Mouse (Mus musculus) lung, postnatal 25 days (tissue): Measurements from ENCODE around the gene Tll2.
A peak's percentile ranks its signal among the peaks of the same experiment; 100 is the strongest.

Experiments used
- DNase-seq: peaks from one replicate; pipeline ENCODE4 v3.0.0; 2022; ENCODE audit warnings: low spot score

Gene Tll2

DNA sequence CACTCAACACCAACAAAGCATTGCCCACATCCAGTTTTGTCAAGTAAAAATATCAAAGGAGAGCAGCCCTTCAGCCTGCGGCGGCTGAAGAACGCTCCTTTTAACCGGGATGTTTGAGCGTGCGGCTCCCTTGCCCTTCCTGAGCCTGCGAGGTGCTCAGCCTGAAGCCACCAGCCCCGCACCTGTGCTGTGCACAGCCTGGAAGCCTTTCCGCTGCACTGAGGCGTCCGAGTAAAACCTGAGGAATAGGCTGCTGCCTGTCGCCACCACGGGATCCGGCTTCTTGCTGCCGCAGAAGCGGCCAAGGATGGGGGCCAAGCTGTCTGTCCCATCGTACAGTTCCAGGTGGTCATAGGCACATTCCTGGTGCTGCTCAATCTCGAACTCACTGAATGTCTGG lies 118.1 kb downstream of the Tll2 start:
- DNase-seq, result no peak

DNA sequence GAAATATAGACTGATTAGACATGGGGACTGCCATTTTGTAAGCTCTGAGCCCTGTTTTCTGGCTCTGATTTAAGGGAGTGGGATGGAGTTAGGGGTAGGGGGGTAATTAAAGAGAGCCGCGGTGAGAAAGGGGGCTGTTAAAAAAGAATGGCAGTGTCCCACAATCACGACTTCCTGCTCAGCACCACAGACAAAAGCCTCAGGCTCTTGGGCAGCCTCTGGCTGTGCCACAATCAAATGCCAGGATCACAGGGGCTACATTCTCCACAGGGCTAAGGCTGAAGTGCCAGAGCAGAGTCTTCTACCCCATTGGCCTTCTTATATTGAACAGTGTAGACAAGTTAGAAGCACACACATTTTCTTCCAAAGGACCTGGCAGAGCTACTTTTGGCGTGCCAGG lies 118.7 kb downstream of the Tll2 start:
- DNase-seq, result no peak

DNA sequence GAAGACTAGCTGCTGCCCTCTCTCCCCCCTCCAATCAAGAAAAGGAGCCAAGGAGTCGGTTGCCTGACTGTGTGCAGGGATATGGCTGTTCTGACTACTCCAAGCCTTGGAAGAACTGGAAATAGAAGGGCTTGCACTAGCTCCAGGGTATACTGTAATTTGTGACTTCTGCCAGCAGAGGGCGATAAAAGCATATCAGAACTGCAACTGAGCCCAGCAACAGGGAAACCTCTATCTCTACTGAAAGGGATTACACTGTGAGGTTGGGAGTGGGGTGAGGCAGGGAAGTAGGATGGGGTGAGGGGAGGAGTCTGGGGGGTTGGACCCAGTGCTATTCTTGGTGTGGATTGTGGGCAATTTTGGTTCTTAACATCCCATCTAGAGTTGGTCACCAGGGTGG lies 119.9 kb downstream of the Tll2 start:
- peak; percentile 78 for DNase-seq

DNA sequence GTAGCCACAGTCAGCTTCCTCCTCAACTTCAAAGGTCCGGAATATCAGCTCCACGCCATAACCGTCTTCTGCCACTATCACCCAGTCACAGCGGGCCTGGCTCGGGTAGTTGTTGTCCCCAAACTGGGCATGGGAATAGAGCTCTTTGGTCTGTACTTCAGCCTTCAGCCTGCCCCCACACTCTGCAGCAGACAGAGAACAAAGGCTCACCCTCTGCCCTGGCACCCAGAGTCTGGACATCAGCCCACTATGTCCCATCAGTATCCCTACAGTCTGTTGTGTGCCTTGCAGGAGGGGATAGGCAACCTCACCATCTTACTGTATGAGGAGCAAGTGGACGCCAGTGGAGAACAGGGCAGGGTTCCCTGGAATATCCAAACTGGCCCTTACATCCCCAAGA lies 120.3 kb downstream of the Tll2 start:
- no peak for DNase-seq

DNA sequence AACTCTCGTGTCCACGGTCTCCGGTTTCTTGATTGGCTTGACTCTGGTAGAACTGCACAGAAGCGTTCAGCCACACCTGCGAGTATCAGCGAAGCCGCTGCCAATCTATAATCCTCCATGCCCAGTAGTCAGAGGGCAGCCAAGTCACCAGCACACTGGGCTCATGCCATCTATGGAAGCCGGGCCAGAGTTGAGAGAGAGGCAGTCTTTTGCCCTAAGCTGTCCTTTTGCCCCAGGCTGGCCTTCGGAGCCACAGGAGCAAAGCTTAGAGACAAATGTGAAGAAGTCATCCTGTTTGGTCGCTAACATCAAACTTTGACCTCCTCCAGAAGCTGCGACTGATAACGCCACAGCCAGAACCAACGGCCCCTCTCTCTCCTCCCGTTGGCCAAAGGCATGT lies 123.0 kb downstream of the Tll2 start:
- DNase-seq, result no peak

DNA sequence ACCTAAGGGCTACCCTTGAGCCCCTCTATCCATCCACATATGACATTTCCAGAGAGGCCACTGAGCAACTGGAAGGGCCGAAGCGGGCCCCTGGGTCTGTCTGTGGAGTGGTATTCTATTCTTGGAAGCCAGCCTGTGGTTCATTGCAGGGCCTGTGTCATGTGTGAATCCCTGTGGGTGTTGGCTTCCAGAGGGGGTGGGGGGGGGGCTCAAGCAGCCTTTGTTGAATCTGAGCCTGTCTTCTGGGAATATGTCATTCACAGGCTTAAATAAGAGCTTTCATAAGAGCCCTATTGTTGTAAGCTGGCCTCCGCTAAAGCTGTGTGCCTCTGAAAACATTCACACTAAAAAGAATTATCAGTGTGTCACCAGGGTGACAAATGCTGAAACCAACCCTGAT lies 125.0 kb downstream of the Tll2 start:
- no peak for DNase-seq

DNA sequence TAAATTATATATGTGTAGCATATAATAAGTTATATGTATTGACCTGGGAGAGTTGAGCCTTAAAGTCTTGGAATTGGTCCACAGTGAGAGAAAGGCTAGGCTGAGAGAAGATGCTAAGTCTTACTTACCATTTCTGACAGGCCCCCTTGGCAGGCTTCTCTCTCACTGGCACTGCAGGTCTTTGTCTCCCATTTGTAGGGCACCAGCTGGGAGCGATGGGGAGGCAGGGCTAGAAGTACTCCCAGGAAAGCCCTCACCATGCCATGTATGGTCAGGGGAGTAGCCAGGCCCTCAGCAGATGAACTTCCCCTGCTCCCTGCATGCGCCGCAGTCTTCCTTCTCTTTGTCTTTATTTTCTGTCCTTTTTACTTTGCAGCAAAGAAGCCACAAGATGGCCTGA lies 129.7 kb downstream of the Tll2 start, which contains the start of gene Opalin:
Gene Opalin, minus strand, starts transcription at position 208 of the 400 bp plus-strand sequence.
- DNase-seq, result no peak

DNA sequence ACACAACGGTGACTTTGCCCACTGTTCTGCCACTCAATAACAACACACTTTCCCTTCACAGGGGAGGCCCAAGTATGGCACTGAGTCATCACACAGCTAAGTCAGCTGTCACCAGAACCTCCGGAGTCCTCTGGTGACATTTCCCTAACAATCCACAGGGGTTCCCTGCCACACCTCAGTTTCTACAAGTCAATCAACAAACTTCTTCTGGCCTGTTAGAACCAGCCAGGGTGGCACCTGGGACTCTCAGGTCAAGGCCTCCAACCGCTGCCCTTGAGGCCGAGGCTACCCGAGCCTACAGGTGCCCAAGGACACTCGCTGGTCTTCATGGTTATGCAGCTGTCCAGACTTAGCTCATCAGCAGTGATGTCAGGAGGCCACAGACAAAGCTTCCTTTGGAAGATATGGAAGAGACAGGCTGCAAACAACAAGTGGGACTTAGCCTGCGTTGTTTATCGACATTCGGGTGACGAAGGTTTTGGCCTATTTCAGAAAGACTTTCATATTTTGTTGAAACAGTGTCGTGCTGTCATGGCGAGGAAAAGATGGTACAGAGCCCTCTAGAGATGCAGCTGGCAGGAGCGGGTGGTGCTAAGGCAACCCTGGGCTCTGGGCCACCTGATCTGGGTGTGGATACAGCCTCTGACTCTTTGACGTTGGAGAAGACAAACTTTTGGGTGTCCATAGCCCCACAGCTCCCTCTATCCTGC lies 132.7 kb downstream of the Tll2 start:
- DNase-seq, result no peak

DNA sequence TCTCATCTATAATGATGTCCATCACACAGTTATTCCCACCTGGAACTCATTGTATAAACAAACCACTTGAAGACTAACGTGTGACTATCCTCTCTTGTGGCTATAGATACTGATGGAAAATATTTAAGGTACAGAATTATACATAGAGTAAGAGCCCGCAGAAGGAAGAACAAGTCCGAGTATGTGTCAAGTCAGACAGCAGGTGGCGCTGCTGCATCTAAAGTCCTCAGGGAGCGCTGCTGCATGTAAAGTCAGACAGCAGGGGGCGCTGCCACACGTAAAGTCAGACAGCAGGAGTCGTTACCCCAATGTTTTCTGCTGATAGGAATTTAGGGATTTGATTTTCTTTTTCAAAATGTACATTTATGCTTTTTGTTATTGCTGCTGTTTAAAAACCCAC lies 135.1 kb downstream of the Tll2 start:
- peak; percentile 83 for DNase-seq

DNA sequence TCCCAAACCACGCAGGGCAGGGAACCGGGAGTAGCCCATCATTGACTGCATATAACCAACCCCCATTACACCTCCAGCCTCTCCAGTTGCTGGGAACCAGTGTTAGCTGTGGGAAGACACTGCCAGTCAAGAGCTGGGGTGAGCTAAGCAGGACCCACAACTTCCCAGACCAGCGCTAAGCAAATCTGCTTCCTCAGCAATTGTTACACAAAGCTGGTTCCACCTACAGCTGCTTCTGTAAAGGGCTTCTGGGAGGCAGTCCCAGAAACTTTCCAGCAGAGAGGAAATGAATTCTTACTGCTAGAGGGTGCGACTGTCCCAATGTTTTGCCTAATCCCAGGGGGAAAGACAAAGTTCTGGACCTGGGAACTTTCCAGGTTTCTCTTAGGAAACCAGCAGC lies 151.9 kb downstream of the Tll2 start:
- no peak for DNase-seq

DNA sequence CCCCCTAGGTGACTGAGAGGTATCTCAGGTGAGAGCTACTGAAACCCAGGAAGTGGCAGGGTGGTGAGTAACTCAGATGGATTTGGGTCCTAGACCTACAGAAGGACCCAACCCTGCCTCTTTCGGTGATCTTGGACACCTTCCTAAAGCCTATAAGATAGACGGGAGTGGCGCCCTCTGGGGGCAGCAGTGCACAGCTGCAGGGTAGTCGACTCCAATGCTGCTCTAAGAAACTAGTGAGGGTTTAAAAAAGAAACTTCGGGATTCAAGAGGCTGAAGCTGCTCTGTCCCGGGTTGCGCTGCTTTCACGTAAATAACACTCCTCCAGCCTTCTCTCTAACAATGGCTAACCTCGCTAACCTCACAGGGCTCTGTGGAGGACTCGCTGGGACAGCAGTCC lies 153.1 kb downstream of the Tll2 start:
- peak; percentile 25 for DNase-seq

DNA sequence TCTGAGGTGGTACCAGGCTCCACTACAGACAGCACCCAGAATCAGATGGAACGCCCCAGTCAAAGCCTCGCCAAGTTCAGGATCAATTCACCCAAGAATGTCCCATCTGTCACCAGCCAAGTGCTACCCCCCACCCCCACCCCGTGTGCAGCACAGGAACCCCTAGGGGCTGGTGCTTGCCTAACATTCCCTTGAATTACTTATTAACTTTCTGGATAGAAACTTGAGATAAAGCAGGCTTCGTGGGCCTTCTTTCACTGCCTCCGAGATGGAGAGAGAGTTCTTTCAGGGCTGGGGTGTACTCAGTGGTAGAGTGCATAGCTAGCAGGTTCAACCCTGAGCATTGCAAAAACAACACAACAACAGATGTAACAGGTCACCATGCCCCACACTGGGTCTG lies 154.4 kb downstream of the Tll2 start:
- DNase-seq, result no peak

DNA sequence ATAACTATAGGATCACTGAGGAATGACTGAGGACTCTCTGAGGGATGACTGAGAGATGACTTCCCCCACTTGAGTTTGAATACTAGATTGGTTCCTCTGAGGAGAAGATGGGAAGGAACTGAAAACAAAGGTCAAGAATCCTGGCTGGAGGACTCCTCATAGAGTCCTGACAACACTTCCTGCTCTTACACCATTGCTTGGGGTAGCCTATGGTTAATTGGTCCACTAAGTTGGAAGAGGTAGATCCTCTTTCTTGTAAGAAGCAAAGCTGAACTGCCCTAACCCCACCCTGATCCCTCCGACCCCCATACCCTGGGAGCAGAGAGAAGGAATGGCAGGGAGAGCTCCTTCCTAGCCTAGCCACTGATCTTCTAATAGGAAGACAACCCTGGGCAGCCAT lies 154.9 kb downstream of the Tll2 start:
- no peak for DNase-seq

DNA sequence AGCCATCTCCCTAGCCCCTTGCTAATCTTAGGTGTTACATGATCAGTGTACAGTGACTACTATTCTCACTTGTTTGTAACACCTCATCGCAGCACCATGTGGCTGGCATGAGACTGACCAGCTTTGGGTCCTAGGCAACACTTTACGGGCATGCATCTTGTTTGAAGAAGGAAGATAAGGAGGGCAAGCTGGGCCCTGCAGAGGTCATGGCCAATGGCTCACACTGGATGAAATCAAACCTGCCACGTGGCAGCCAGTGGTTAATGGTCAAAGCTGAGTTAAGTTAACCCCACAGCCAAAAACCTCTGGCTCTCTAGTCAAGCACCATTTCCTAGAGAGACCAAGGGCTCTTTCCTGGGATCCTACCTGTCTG lies 158.5 kb downstream of the Tll2 start:
- DNase-seq, result no peak

DNA sequence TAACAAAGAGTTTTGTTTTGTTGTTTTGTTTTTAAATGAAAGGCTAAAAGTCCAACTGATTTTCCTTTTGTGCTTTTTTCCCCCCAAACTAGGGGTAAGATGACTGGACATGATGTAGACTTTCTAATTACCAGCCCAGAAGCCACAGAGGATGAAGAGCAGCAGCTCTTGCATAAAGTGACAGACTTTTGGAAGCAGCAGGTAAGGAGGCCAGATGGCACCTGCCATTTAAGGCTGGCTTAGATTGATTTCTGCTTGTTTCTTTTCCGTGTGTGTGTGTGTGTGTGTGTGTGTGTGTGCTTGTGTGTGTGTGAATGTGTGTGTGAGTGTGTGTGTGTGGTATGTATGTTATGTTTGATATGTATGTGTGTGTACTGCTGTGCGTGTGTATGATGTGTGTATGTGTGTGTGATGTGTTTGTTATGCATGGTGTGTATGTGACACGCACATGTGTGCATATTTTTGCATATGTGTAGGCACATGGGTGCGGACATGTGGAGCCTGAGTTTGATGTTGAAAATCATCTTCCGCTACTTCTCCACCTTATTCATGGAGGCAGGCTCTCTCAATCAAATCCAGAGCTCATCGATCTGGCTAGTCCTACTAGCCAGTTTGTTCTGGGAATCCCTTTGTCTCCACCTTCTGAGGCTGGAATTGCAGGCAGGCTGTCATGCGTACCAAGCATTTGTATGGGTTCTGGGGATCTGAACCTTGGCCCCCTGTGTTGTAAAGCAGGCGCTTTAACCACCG lies 159.0 kb downstream of the Tll2 start:
- DNase-seq, result no peak

DNA sequence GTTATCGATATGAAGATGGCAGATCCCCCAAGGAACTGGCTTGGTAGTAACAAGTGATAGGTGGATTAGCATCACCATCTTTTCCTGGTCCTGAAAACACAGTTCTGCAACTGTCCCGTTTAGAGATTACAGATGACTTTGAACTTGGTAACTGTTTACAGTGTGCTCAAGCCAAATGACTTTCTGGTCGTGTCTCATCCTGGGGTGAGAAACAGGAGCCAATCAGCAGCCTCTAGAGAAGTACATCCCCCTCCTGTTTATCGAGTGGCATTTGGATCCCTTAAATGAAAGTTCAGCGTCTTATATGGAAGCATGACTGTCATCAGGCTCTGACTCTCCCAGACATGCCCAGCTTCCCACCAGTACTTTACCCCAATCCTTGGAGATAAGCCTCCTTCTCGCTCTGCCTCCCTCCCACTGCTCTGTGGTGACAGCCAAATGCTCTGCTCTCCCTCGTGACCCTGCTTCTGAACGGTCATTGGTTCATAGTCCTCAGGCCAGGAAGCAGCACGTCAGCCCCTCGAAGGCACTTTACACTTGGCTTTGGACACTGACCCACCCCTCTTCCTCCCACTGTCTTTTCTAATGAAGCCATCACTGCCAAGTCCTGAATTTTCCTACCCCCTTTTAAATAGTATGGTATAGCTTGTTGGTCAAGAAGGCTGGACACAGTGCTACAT lies 161.4 kb downstream of the Tll2 start:
- no peak for DNase-seq

DNA sequence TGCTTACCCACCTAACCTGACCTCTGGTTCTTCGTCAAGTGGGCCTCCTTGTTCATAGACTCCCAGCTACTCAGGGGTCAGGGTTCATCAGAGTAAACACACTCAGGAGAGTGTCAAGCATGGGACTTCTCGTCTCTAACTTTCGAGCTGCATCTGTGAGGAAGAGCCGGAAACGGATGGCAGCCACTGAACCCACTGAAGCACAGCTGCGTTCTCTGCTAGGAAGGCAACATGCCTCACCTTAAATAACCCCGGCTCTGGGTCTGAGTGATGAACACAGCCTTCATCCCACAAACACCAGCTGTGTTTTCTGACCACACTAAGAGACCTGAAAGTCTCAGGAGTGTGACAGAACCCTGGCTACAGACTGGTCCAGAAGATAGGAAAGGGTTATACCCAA lies 167.5 kb downstream of the Tll2 start:
- no peak for DNase-seq

DNA sequence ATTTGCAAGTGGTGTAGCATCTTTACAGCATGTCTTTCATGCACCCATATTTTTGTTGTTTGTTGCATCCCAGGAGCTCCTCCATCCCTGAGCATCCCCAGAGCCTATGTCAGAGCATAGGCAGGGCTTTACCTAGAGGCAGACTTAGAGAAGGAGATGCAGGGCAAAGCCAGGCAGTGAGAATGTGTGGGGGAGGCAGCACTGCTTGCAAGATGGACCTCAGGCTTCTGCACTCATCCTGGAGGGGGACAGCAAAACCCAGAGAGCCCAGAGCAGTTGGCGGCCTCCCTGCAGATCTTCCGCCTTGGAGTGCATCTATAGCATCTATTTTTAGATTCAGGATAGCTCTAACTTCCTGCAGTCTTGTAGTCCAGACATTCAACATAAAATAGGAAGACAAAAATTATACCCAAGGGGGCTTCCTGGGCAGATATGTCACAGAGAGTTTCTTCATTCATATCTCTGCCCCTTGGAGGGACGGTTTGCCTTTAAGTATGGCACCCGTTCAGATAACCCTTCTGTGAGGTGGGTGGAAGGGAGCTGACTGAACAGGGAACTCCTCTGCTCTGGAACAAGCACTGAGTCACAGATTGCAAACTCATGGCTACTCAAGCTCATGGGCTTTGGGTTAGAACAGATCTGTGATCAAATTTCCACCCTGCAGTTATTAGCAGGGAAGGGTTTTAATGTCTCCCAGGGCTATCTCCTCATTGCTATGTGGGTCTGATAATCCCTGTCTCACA lies 170.7 kb downstream of the Tll2 start:
- DNase-seq, result no peak
